Mouse (Mus musculus) embryo, embryonic 9.5 days (tissue): ENCODE results near the gene Cops3.
"Not testable (repeated sequence)": the region's sequence is repeated elsewhere in the genome, so short reads cannot be mapped to it uniquely, and the experiment has no call there.

Experiments
- DNase-seq: peaks from one replicate; pipeline ENCODE4 v3.0.0-alpha.2; 2017; ENCODE audit errors: extremely low spot score

The Cops3 gene

GRCm38 (mm10) chr11:59839459-59840126, at the start of gene Cops3:
Gene Cops3, minus strand, starts transcription at chr11:59839838.
- DNase-seq: peak; percentile 94

- no peak for DNase-seq
Observed at GRCm38 (mm10) chr11:59888151-59888550, 48.5 kb upstream of the Cops3 start.

DNA sequence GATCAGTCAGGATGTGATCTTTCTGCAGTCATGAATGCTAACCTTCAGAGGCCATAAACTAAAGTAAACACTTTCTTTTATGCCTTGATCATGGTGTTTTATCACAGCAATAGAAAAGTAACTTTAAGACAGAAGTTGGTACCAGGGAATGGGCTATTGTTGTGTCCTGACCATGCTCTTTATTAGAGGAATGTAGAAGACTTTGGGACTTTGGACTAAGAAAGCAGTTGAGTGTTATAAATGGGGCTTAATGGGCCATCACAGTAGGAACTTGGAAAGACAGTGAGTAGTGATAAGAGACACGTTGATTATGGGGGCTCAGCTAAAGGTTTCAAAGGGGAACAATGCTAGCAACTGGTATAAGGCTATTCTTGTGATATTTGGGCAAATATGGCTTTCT, 47.3 kb upstream of the Cops3 start:
- DNase-seq: no peak

GRCm38 (mm10) chr11:59885217-59885986, 45.8 kb upstream of the Cops3 start:
- peak; percentile 29 for DNase-seq

DNA sequence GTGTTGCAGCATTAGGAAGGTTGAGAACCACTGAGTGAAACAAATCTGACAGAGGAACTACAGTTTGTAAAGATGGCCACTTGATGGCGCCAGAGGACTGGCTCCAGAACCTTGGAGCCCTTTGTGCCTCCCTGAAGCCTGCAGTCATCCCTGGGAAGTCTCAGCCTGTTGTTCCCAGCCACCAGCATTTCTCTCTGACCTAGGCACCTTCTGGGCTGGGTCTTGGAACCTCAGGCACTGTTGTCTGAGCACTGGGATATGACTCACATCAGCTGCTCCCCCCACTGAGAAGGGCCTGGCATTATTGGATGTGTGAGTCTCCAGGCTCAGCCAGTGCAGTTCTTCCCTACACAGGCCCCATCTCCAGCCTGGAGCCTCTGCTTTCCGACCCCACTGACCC, 40.4 kb upstream of the Cops3 start:
- DNase-seq: peak; percentile 73

DNA sequence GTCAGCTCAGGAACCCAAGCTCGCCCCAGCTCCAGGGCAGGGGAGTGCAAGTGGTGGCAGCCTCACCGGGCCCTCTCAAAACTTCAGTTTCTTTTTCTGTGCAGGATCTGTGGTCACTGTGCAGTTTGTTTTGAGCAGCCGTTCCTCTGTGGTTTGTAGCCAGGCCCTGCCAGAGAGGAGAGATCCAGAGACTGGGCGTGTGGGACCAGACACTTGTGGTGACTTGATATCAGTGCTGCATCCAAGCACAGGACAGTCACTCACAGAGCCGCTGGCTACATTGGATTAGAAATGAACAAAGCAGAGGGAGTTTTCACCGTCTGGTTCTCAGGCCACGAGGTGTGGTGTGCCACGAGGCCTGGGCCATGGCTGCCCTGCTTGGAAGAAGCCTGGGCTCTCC, 32.5 kb upstream of the Cops3 start:
- no peak for DNase-seq

DNA sequence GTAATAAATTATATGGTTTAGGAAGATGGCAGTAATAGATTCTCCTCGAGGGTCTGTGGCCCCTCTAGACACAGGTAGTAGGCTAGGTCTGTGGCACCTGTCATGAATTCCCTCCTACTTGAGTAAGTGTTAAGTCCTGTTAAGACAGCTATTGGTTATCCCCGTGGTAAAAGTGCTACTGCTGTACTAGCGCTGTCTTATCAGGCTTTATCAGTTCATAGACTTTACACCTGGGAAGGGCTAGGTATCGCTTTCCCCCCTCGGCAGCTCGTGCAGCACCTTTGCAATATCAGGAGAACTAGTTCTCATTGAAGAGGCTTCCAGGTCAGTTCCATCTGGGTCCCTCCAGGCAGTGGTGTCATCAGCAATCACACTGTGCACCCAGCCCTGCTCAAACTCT, 24.7 kb upstream of the Cops3 start:
- no peak for DNase-seq

GRCm38 (mm10) chr11:59860467-59860866, 20.8 kb upstream of the Cops3 start:
- no peak for DNase-seq

DNA sequence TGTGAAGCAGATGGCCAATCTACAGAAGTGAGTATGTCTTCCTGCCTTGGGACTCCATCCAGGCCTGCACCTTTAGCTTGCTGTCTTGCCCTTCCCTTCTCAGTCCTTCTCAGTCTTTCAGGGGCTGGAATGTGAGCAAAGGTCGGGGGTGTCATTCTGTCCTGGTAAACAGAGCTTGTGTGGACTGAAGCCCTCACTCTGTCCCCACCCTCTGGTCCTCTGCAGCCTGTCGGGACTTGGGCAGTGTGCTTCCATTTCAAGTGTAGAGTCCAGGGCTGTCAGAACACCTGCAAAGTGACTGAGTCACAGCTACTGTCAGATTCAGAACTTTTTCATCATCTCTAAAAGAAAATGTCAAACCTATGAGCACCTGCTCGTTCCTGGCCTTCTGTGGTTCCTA, 13.2 kb upstream of the Cops3 start:
- no peak for DNase-seq

DNA sequence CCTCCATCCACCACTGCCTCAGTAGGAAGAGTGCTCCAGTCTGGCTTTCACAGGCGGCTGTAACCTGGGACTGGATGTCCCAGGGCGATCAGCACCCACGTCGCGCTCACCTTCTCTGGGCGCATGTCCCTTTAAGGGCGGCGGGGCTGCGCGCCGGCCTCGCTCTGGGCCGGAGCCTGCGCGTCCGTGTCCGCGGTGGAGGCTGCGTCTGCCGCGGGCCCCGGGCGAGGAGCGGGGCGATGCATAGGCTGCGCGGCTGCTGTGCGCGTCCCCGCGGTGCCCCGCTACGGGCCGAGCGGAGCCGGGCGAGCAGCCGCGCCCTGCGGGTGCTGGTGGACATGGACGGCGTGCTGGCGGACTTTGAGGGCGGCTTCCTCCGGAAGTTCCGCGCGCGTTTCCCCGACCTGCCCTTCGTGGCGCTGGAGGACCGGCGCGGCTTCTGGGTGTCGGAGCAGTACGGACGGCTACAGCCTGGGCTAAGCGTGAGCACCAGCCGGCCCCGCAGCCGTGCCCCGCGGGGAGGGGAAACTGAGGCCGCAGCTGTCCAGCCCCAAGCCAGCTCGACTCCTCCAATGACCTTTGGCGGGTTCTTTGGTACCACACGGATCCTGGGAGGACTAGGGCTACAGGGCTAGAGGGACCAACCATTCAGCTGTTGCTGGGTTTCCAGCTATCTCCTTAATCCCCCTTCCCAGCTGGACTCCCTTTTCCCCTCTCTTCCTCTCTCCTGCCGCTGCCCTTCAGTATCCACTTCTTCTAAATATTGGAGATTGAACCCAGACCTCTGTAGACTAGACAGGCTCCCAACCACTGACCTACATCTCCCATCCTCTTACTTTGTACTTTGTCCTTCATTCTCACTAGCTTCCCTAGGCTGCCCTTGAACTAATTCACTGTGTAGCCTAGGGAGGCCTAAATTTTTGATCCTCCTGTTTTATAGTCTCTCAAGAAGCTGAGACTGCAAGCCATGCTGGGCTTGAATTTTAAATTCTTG, 8.6 kb upstream of the Cops3 start:
- DNase-seq: peak; percentile 83

GRCm38 (mm10) chr11:59847131-59847530, 7.5 kb upstream of the Cops3 start:
- peak; percentile 46 for DNase-seq

GRCm38 (mm10) chr11:59846311-59846710, 6.7 kb upstream of the Cops3 start:
- DNase-seq: no peak

DNA sequence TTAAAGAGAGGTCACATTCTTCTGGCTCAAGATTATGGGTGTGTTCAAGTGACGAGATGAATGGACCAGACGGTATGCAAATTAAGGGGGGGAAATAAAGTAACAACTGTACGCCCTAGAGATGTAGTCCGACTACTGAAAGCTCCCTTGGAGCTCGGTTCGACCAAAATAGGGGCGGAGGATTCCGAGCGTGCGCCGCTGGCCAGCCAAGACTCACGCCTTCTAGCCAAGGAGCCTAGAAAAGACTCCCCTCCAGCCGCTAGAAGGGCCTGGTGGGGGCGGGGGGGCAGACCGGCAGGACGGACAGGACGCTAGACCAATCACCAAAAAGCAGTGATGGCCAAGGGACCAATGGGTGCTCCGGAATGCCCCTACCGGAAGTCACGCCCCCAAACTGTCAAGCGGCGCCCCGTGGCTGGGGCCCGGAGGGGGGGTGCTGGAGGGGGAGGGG, 605 bp downstream of the Cops3 start, which contains the start of gene Nt5m:
Gene Nt5m, plus strand, starts transcription at position 440 of the 451 bp plus-strand sequence.
- peak; percentile 95 for DNase-seq

DNA sequence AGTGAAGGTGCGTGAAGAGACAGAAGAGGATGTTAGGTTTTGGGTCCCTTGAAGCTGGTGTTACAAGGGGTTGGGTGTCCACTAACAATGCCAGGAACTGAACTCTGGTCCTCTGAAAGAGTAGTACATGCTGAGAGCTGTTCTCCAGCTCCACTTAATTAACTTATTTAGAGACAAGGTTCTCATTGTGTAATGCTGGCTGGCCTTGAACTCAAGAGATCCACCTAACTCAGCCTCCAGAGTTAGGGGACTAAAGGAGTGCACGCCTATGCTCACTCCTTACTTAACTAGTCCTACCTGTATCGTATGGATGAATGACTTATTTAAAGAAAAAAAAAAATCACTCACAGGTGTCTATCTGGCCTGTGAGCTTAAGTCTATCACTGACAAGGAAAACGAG, 1.2 kb downstream of the Cops3 start:
- no peak for DNase-seq

DNA sequence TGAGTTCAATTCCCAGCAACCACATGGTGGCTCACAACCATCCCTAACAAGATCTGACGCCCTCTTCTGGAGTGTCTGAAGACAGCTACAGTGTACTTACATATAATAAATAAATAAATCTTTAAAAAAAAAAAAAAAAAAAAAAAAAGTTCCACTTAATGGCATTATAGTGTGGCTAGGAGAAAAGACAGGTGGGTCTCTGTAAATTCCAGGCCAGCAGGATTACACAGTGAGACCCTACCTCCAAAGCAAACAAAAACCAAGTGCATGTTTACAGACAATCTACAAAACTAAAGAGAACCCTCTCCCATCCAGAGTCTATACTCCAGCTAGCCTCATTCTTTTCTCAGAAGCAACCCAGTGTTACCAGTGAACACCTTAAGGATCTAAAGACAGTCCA, 1.8 kb downstream of the Cops3 start:
- DNase-seq: not testable (repeated sequence)

- DNase-seq: no peak
Observed at GRCm38 (mm10) chr11:59821625-59822024, 18.0 kb downstream of the Cops3 start.

- no peak for DNase-seq
Observed at GRCm38 (mm10) chr11:59817916-59818315, 21.7 kb downstream of the Cops3 start.

- no peak for DNase-seq
Observed at GRCm38 (mm10) chr11:59815482-59816065, 24.1 kb downstream of the Cops3 start.

DNA sequence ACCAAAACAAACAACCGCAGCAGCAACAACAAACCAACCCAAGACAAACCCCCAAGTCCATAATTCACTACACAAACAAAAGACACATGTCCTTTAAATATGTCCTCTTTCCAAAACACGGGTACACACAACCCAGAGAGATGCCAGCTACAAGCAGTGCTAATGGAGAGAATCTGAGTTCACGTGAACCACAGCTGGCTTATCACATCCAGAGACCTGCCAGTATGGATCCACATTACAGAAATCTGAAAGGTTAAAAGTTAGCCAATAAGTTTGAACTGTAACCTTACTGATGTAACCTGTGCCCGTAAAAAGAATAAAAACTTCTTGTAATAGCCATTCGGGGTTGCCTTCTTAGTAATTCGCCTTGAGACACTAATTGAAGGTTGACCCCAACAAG, 24.7 kb downstream of the Cops3 start:
- no peak for DNase-seq

DNA sequence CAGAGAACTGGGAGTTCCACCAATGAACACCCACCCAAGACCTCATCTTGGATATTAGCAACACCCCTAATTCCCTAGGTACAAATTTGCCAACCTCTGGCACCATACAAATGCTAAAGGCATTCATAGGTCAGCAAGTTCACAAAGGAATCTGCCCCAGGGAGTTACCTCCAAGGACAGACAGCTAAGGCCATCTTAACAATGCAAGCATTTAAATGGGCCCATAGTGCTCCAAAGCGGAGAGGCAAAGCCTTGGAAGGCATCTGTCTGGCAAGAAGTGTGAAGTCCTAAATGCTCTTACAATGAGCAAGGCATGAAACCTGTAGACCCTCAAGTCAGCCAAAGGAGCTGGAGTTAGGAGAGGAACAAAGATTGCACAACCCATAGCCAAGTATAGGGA, 25.3 kb downstream of the Cops3 start:
- no peak for DNase-seq

DNA sequence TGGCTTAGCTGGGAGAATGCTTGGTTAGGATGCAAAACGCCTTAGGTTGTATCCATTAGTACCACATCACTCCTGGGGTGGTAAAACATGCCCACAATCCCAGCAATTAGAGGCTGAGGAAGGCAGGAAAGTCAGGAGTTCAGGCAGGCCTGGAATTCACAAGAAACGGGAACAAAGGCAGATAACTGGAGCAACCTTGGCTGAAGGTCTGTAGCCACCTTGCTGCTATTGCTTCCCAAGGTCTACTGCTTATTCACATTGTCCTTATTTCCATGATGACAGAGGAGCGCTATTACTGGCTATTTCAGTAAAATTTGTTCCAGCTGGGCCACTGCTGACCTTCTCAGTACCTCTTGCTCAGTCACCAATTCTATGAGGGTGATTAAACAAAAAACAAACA, 26.4 kb downstream of the Cops3 start:
- no peak for DNase-seq

DNA sequence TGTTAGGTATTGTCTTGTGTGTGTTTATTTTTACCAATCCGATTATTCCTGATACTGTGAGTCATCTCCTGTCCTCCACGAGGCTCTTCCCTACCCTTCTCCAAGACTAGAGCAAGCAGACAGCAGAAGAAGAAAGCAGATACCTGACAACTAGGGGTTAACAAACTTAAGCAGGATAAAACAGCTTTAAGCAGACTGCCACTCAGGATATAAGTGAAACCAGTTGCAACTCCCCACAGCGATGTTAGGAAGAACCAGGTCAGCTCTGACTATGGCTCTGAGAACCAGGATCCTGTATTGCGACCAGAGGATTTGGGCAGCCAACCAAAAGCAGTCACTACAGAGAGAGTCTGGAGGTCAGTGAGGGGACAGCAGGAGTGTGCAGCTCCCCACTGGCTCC, 28.4 kb downstream of the Cops3 start:
- DNase-seq: no peak
